Mouse (Mus musculus): ENCODE measurements at regions not wholly inside any gene's neighbourhood (a gene's known extent, or its start where the extent isn't known, plus 50 kb on each side); places are given as distances from the start of the nearest gene placed in this dataset.

GRCm38 (mm10) chr14:102524894-102525577, 457.4 kb downstream of the Kctd12 start:
- TF ChIP-seq CTCF (IDR thresholded peaks at IDR 0.05; ENCODE audit: low read depth) (no peak), EP300 (optimal IDR thresholded peaks at IDR 0.05) (no peak)

All from stomach, postnatal 0 days (tissue).